Mouse (Mus musculus) urinary bladder, postnatal 36 days (tissue): ENCODE data around the gene Dalrd3.

Source experiments
- DNase-seq, 2 experiments: peaks; one replicate each; pipeline ENCODE4 v3.0.0; 2022; ENCODE audit warnings: low spot score in 2 of 2, mixed read lengths in 1 of 2

The Dalrd3 gene

GRCm38 (mm10) chr9:108569381-108570206 is at the start of gene Dalrd3:
TSS of gene Dalrd3 (plus strand) at chr9:108569886.
- peak; percentile 84 to 94 for DNase-seq

- DNase-seq: no peak
Observed at GRCm38 (mm10) chr9:108521604-108522003, 48.1 kb upstream of the Dalrd3 start.

GRCm38 (mm10) chr9:108523341-108523740 is 46.3 kb upstream of the Dalrd3 start:
- DNase-seq: no peak

GRCm38 (mm10) chr9:108525400-108525799 is 44.3 kb upstream of the Dalrd3 start:
- DNase-seq: no peak

- DNase-seq: no peak
Observed at GRCm38 (mm10) chr9:108530954-108531353, 38.7 kb upstream of the Dalrd3 start.

GRCm38 (mm10) chr9:108531496-108531895 is 38.2 kb upstream of the Dalrd3 start:
- DNase-seq: no peak

GRCm38 (mm10) chr9:108540846-108541245 is 28.8 kb upstream of the Dalrd3 start:
- DNase-seq: no peak

GRCm38 (mm10) chr9:108545986-108546385 is 23.7 kb upstream of the Dalrd3 start:
- DNase-seq: no peak

- no peak for DNase-seq
Observed at GRCm38 (mm10) chr9:108546875-108547274, 22.8 kb upstream of the Dalrd3 start.

- no peak for DNase-seq
Observed at GRCm38 (mm10) chr9:108559169-108559568, 10.5 kb upstream of the Dalrd3 start.

- DNase-seq: peak; percentile 93 to 96
Observed at GRCm38 (mm10) chr9:108560227-108560841, 9.4 kb upstream of the Dalrd3 start, which contains the start of gene Impdh2. TSS of gene Impdh2 (plus strand) at chr9:108560286.

- no peak for DNase-seq
Observed at GRCm38 (mm10) chr9:108563671-108564070, 6.0 kb upstream of the Dalrd3 start.

- DNase-seq: no peak
Observed at GRCm38 (mm10) chr9:108564131-108564530, 5.6 kb upstream of the Dalrd3 start.

- no peak for DNase-seq
Observed at GRCm38 (mm10) chr9:108565881-108566814, 3.5 kb upstream of the Dalrd3 start.

GRCm38 (mm10) chr9:108566815-108567776 is 2.6 kb upstream of the Dalrd3 start, which contains the start of gene Ndufaf3:
TSS of gene Ndufaf3 (minus strand) at chr9:108567434.
- peak; percentile 94 to 96 for DNase-seq

- no peak for DNase-seq
Observed at GRCm38 (mm10) chr9:108567931-108568419, 1.7 kb upstream of the Dalrd3 start.

- DNase-seq: no peak
Observed at GRCm38 (mm10) chr9:108568511-108568921, 1.2 kb upstream of the Dalrd3 start.

- DNase-seq: peak; percentile 72 to 81
Observed at GRCm38 (mm10) chr9:108570207-108570896, 666 bp downstream of the Dalrd3 start.

GRCm38 (mm10) chr9:108571401-108571973 is 1.8 kb downstream of the Dalrd3 start:
- DNase-seq: no peak
